Mouse (Mus musculus) embryo, embryonic 11.5 days (tissue): Measurements from ENCODE around the gene Gtse1.
"Not testable (repeated sequence)": the region's sequence is repeated elsewhere in the genome, so short reads cannot be mapped to it uniquely, and the experiment has no call there.

Experiments
- DNase-seq: peaks from one replicate; pipeline ENCODE4 v3.0.0-alpha.2; 2012; ENCODE audit warnings: low read depth, low spot score

Gene Gtse1

DNA sequence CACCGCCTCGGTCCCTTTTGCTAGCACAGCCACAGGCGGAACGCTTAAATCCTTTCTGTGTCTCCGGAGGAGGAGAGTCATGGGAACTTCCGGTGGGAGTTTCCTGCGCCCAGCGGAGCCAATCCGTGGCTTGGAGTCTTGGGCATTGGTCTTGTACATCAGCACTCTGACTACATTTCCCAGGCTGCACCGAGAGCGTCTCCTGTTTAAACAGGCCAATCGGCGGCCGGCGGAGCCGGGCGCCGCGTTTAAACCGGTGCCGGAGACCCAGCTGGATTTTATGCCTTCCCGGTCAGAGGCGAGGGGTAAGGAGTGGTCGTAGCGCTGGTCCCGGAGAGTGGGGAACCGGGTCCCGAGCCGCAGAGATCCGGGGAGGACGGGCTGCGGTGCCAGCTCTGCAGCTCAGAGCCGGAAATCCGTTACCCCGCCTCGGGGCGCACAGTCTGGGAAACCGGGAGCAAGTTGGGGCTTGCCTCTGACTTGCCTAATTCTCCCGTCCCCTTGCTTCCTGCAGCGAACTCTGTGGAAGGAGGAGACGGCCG is at the start of gene Gtse1:
Gene Gtse1, plus strand, starts transcription at position 256 of the 542 bp plus-strand sequence.
- peak; percentile 88 for DNase-seq

DNA sequence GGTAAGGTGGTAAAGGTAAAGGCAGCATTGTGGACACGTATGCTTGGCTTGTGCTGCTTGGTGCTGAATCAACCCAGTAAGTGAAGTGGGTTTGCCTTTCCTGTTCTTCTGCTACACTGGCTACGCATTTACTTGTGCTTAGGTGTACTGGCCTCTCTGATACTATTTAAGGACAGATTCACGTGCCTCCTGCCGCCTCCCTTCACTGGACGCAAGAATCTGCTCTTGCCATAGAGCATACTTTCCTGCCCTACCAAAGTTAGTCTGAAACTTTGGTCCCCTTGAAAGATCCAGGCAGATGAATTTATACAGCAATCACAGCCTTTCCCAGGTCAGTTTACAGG is 49.1 kb upstream of the Gtse1 start:
- DNase-seq = no peak

DNA sequence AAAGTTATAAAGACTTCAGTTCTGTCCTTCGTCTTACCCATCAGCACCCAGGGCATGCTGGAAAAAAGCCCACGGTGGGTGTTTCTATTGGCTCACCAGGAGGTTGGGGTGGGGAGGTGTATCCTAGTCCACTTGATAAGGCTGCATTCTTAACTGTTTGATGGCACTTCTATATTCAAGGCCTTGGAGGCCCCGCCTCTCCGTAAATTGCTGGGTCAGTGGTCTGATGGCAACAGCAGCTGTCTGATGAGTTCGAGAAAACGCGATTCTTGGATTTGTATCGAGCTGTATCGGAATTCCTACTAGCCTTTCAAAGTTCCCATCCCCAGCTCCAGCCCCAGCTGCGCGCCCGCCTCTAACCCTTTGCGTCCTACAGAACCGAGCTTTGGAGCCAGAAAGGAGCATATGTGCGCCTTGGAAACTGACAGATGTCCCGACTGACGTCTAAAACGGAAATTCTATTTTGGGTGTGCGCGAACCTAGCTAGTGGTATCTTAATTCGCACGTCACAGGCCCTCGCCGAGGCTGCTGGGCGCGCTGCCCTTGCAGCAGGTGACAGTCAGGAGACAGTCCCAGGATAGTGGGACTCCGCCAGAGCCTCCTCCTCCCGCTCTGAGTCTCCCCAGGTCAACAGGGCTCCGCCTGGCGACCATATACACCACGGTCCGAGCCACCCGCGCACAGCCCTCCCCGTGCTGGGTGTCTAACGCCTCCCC is 48.6 kb upstream of the Gtse1 start:
- no peak for DNase-seq

DNA sequence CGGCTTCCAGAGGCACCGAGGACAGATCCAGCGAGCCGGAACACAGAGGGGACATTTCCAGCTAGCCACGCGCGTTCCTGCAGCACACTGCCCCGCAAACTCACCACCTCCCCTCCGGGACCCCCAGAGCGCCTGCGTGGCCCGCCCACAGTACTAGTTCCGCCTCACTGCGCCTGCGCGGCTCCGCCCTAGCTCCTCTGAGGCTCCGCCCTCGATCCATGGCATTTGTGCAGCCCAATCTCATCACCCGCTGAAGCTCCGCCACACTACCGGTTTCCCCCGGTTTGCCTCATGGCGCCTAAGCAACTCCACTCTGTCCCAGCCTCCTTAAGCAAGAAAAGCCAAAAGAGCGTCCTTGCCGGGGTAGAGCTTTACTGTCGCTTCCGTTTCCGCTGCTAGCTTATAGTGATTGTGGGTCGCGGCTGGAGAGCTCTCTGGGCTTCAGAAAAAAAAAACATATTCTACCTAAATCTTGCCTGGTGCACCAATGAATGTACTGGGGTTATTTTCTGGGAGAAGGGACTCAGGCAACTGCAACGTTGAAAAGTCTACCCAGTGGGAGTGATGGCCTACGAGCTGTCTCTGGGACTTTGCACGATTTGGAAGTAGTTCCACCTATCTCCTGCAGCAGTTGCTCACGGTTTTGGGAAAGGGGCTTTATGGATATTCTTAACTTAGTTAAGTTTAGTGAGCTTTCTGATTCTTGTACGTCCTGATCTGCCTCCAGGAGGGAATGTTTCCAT is 47.8 kb upstream of the Gtse1 start, which contains the start of gene Cdpf1:
Gene Cdpf1, minus strand, starts transcription at position 163 of the 743 bp plus-strand sequence.
- DNase-seq = peak; percentile 95

DNA sequence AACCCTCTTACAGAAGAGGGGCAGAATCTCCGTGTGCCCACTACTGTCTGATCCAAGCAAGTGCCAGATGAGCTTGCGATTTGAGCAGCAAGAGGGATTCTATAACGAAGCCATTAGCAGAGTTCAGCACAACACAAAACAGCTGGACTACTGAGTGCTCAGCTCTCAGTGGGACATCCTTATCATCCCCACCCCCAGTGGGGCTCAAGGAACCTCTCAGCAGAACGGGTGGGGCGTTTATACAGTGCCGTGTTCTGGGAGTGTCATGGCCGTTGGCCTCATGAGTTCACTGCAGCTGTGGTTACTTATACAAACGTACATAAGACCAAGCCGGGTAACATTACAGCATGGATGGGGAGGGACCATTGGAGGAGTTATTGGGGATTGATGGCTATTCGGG is 46.1 kb upstream of the Gtse1 start:
- DNase-seq = no peak

DNA sequence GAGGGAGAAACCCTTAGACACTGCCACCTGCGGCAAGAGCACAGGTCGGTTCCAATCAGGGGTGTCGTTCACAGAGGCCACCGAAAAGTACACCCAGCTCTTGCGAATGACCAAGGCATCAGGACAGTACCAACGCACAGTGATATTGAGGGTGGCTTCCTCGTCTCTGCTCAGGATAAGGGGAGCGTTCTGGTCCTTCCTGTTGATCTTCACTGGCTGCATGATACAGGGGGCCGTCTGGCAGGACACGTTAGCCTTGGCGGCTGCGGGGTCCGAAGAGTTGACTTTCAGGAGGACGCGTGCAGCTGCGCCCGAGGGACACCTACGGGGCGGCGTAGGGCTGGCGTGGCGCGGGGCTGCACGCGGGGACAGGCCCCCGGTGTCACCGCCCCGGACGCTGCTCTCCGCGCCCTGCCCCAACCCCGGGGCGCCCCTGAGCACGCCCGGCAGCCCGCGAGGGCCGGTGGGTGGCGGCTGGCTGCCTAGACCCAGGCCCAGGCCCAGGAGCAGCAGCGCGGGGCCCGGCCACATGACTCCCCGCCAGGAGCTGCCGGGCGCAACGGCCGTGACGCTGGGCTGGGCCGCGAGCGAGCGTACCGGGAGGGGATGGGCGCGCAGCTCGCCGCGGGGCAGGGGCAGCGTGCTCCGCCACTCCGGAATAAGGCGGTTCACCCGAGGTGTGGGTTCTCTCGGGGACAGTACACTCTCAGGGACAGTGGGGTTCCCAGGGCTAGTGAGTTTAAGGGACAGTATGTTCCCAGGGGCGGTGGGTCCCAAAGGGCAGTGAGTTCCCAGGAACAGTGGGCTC is 38.1 kb upstream of the Gtse1 start, which contains the start of gene Pkdrej:
Gene Pkdrej, minus strand, starts transcription at position 532 of the 808 bp plus-strand sequence.
- no peak for DNase-seq

DNA sequence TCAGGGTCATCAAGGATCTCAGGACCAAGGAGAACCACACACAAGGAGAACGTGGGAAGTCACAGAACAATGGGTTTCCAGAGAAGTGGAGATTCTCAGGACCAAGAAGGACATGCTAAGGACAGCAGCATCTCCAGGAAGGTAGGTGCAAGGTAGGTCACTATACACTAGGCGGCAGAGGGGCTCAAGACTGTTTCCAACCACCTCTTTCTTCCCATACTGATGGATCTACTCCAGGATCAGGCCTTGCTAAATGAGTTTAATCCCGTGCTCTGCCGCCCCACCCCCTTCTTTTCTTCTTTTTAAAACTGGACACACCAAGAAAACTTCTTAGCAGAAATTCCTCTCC is 37.6 kb upstream of the Gtse1 start:
- DNase-seq = peak; percentile 8

DNA sequence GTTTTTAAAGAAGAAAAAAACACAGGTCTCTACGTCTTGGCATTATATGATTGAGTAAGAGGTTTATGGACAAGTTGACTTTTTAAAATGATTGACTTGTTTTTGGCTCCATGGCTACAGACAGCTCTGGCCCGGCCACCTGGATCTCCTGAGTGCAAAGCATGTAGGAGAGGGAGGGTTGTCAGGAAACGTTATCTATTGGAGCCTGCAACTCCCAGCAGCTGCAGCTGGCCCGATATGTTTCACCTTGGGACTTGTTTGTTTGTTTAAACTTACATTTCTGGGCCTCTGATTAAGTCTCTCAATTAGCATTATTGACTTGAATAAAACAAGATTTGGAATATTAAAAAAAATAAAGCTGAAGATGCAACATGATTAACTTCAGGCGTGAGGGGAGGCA is 32.9 kb upstream of the Gtse1 start:
- no peak for DNase-seq

DNA sequence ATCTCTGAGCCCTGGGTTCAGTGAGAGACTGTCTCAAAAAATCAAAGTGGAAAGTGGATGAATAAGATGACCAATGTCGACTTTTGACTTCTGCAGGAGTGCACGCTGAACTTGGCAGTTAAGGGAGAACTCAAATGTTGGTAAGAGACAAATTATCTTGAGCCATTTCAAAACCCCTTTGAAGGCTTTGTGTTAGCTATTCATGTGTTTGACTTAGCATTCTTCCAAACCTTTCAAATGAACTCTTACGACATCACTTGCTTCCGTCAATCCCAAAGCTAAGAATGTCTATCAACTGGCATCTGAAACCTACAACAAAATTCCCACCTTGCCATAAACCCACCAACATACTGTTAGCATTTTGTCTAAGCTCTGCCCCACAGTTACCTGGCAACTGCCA is 31.5 kb upstream of the Gtse1 start:
- no peak for DNase-seq

DNA sequence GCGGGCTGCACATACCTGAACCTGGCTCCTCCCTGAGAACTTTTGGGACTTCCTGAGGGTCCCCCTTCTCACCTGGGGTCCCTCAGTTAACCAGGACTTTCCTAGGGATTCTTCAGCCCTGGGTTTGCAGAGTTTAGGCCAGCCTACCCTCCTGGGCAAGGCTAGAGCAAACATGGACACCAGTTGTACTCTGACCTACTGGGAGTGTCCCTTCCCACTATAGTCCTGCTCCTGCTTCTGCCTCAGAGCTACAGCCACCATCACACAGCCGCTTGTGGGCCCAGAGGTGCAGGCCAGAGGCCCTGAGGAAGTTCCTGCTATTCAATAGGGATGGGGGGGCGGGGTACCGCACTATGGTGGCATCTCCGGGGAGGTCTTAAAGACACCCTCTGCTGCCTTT is 30.1 kb upstream of the Gtse1 start:
- DNase-seq = no peak

DNA sequence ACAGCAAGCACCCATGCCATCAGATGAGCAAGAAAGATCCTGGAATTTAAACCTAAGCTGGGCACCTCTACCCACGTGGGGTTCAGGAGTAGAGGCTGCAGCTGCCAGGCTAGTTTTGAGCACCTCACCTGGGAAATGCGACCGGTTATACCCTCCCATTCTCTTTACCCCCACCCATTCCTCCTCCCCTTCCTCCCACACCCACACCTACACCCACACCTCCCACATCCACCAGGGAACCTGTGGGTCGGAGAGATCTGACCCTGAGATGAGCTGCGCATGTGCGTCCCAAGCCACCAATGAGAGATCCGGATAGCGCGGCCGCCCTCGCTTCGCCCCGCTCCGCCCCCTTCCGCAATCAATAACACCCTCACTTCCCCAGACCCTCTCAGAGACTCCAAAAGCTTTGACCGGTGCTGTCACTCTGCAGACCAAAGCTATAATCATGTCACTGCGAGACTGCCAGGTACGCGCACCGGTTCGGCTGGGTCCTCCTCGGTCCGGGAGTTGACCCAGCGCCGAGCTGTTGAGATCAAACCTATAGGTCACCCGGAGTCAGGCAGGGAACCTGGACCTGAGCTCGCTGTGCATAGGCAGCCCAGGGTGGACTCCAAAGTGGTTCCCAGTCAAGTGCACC is 27.5 kb upstream of the Gtse1 start, which contains the start of gene Ttc38:
Gene Ttc38, plus strand, starts transcription at position 353 of the 637 bp plus-strand sequence.
- DNase-seq = peak; percentile 47

DNA sequence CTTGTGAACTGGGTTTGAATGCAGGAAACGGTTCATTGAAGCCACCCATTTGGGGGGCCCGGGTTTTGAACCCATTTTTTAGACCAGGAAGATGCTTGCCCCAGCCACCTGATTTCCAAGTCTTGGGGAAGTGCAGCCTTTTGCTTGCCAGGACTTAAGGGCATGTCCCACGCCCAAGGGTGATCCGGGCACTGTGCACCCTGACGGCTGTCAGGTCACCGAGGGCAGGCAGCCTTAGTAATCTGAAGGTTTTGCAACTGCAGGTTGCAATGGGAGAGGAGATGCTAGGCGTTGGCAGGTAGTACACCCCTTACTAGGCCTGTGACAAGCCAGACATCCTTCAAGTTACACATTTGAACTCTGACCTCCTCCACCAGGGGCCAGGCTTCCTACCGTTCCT is 26.9 kb upstream of the Gtse1 start:
- DNase-seq = no peak

DNA sequence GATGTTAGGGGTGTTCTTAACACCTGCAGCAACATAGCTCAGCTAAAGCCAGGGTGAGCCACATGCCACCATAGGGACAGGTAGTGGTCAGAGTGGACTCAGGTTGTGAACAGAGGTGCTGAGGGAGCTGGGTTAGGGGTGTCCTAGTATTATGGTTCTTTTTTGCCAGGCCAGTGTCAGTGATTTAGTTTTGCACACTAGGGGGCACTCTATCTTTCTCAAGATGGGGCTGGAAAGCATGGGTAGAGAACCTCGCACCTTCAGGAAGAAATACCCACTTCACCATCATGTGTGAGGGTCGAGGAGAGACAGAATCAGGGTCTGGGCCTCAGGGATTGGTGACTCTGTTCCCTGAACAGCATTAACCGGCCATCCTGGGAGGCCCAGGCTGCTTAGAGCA is 24.2 kb upstream of the Gtse1 start:
- DNase-seq = no peak

DNA sequence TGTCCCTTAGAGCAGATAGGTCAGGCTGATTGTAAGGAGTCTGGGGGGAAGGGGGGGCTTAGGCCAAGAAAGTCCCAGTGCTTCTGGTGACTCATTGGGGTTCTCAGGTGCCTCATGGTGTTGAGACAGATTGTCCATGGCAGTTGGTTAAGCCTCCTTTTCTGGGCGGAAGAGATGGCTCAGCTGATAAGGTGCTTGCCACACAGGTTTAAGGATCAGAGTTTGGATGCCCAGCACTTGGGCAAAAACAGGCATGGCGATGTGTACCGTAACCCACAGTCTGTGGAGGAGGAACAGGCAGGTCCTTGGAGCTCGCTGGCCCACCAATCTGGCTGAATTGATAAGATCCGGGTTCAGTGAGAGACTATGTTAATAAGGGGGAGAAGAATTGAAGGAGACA is 22.7 kb upstream of the Gtse1 start:
- DNase-seq = no peak

DNA sequence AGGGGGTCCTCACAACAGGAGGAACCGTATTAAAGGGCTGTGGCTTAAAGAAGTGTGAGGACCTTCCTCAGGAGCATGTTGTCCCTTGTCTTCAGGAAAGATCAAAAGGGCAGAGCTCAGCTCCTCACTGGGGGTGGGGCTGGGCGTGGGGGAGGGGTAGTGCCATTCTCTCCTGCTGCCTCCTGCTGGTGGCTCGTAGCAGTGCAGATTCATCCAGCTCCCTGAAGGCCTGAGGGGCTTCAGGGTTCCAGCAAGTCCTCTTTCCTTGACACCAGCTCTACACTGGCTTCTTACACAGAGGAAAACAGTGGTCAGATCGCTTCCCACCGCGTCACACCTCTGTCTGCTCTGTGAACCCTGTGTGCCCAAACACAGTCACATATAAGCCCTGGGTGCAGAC is 18.6 kb upstream of the Gtse1 start:
- DNase-seq = peak; percentile 7

DNA sequence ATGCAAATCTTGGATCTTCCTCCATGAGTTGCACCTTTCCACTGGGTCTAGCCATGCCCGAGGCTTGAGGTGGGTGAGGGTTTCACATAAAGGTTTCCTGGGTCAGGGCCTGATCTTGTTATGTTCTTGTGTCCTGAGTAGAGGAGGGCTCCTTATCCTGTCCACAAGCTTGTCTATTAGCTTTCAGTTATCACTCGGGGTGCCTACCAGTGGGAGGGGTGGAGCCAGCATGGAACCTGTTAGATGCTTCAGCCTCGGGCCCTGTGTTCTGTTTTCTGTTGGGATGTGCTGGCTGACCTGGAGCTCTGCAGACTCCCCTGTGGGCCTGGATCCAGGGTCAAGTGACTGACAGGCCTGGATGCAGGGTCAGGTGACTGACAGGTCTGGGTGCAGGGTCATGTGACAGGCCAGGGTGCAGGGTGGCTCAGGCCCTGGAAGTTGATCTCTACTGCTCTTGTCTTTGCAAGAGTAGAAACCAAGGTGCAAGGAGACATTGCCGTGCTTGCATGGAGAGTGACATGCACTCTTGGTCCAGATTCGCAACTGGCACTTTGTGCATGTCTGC is 17.7 kb upstream of the Gtse1 start:
- DNase-seq = no peak

DNA sequence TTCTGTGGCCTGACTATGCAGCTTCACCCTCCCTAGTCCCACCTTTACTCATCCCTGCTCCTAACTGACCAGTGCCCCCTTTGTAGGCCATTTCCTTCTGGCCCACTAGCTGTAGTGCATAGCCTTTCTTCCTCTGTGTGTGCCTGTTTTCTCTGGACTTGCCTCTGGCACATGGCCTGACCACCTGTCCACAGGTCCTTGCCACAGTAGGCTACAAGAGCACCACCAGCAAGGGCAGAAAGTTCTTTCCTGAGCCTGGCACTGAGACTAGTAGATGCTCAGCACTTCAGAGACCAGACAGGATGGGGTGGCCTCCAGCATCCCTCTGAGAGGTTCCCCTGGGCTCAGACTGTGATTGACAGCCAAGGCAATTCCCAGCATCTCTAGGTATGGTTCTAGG is 14.5 kb upstream of the Gtse1 start:
- no peak for DNase-seq

DNA sequence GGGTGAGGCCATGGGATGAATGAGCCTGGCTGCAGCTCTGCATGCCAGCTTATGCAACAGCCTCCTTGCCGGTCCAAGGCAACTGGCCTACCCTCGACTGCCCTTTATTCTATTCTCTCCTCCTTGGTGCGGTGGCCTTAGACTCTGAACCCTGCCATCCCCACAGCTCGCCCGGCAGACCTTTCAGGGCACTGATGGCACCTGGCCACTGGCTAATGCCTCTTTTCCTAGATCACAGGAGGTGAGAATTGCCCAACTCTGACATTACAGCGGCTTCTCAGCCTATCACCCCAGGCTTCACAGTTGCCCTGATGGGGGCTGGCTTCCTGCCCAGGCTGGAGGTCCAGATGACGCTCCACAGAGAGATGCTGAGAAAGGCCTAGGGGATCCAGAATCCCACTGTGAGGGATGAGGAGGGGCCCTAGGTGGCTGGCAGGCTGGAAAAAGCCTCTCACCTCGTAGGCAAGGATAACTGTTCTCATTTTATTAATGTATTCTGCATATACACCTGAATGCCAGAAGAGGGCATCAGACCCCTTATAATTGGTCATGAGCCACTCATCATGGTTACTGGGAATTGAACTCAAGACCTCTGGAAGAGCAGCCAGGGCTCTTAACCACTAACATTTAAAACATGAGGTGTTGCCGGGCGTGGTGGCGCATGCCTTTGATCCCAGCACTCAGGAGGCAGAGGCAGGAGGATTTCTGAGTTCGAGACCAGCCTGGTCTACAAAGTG is 7.7 kb upstream of the Gtse1 start:
- no peak for DNase-seq

DNA sequence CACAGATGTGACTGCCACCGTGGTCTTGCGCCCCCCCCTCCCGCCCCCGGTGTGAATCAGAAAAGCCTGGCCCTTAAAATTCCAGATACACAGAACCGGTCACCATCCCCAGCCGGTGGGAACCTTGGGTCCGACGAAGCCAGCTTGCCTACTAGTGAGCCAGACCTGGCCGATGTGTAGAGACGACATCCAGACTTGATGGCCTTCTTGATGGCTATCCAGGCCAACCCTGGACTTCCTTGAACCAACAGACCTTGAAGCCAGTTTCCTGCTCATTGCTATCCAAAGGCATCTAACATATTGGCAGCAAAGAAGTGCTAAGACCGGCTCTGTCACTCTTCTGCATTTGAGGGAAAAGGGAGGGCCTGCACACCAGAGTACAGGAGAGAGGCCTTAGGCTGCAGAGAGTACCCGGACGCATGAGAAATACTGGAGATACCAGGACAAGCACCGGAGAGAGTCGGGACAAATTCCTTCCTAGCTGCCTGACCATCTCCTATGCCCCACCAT is 510 bp upstream of the Gtse1 start:
- no peak for DNase-seq

DNA sequence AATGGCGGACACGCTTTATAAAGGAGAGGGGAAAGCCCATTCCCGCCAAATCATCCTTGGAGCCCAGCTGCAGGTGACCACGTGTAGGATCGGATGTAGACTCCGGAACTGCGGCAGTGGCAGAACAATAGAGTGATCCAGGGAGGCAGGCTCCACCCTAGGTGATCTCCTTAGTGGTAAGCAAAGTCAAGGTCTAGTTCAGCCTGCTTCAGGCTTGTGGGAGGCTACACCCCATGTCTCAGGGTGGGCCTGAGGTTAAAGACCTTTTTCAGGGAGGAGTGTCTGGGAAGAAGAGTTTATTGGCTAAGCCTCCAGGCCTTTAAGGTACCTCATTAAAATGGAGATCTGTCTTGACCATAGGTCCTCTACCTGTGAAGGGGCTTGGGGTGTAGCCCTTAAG is 6.4 kb downstream of the Gtse1 start:
- not testable (repeated sequence) for DNase-seq
